Mouse (Mus musculus): ENCODE data around the gene Vamp5.

DNA sequence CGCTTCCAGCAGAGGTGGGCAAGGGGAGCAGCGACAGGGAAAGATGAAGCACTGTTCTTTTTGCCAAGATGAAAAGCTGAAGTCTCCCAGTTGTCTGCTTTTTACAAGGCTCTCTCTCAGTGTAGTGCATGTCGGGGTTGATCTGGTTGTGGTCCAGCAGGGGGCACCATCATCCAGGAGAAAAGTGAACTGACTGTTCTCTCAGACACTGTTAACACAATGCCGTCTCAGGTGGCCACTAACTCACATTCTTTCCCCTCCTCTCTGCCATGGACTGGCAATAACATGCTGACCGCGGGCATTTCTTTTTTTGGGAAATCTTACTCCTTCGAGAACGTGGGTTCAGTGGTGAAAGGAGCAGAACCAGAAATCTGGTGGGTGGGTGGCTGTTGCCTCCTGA is 47.8 kb upstream of the Vamp5 start:
- TF ChIP-seq CTCF (IDR thresholded peaks at IDR 0.05; ENCODE audit: borderline replicate concordance, control insufficient read depth, extremely low read depth, insufficient read depth, low read length, poor library complexity) (no peak), POLR2A (IDR thresholded peaks at IDR 0.05; ENCODE audit: control insufficient read depth, extremely low read depth, insufficient read depth, low read length, poor library complexity) (no peak)
